Mouse (Mus musculus) lung, postnatal 4 days (tissue): ENCODE measurements around the gene Prkcsh.

Source experiments
- DNase-seq, 2 experiments: peaks; one replicate each; pipeline ENCODE4 v3.0.0; 2021

Prkcsh gene

GRCm38 (mm10) chr9:22002194-22003162 is at the start of gene Prkcsh, which contains the start of gene Ccdc151:
Gene Prkcsh (plus strand): TSS chr9:22002806.
Gene Ccdc151 (minus strand): TSS chr9:22002634.
- DNase-seq, result peak; percentile 99 to 100

DNA sequence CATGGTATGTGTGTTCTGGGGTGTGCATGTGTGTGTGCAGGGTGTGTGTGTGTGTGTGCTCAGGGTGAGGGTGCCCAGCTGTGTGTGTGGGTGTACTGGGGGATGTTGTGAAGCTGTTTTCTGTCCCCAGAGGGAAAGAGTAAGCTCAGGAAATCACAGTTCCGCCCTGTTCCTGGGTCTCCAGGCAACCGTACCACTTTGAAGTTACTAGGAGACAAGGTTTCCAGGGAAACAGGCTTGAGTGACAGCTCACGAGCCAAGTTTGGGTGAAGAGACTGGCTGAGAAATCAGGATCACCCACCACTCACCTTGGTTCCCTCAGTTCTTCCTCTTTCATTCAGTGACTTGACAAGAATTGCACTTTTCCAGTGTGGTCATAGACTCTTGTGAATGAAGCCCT is 49.0 kb upstream of the Prkcsh start:
- no peak for DNase-seq

GRCm38 (mm10) chr9:21954635-21955034 is 48.0 kb upstream of the Prkcsh start:
- no peak for DNase-seq

DNA sequence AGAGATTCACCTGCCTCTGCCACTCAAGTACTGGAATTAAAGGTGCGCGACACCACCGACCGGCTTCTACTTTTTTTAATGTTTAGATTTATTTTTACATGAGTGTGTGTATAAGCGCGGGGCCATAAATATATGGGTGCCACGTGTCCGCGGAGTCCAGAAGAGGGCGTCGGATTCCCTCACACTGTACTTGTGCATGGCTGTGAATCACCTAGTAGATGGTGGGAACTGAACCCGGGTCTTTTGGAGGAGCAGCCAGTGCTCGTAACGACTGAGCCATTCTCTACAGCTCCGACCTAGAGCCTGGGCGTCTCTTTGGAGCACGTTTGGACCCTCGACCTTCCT is 47.4 kb upstream of the Prkcsh start:
- DNase-seq, result no peak

DNA sequence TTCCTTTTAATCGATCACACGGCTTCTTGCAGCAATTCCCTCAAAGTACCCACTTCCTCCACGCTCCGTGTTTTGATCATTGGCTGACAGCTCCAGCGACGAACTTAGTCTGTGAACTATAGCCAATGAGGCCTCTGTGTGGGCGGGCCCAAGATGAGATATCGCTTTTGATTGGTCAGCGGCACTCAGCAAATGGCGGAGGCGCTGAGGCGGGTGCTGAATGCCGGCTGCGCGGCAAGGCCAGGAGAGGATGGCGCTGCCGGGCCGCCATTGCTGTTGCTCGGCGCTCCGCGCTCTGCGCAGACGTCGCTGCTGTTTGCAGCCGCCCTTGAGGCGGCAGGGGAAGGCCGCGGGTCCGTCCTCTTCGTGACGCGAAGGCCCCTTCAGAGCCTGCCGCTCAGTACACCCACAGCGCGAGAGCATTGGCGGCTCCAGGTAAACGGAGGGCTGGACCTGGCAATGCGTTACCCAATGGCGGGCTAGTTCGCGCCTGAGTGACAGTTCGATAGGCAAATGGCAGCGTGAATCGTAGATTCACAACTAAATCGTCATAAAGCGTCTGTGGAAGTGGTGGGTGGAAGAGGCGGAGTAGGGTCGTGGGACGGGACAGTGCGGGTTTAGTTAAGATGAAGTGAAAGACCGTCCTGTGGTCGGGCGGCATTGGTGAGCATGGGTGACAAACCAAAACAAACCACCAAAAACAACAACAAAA is 46.9 kb upstream of the Prkcsh start, which contains the start of gene Swsap1:
Swsap1 (plus strand) TSS at position 186 of the 712 bp plus-strand sequence.
- peak; percentile 98 to 99 for DNase-seq

DNA sequence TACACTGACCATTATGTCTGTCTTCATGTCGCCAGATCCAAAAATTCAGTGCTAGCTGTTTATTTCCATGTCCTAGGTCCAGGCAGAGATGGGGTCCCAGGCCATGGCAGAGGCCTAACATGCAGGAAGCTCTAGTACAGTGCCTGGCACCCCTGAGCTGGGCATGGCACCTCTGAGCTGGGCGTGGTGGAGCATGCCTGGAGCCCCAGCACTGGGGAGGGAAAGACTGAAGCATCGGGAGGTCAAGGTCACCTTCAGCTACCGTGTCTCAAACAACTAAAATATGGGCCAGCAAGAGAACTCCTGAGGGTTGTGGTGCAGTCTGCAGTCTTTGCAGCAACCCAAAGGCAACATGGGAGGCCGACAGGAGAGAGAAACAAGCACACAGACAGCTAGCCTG is 44.2 kb upstream of the Prkcsh start:
- DNase-seq, result no peak

- DNase-seq, result peak in 1 of 2 experiments; percentile 21
Measured at GRCm38 (mm10) chr9:21959244-21959643, 43.4 kb upstream of the Prkcsh start.

DNA sequence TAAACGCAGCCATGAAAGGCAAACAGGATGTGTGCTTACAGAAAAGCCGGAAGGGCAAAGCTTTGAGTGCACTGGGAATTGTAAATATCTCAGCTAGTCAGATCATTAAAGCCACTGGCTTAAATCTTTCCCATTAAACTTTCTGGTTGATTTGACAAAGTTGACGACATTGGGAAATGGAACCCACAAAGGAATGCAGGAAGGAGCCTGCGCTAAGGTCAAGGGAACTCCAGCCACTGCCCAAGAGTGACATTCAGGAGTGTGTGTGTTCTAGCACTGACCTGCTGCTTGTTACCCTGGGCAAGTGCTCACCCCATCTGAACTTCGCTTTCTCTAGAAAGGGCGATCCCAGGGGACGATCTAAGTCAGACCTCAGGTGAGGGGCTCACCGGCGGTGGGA is 42.5 kb upstream of the Prkcsh start:
- no peak for DNase-seq

- peak; percentile 56 to 61 for DNase-seq
Measured at GRCm38 (mm10) chr9:21960558-21961208, 41.9 kb upstream of the Prkcsh start.

DNA sequence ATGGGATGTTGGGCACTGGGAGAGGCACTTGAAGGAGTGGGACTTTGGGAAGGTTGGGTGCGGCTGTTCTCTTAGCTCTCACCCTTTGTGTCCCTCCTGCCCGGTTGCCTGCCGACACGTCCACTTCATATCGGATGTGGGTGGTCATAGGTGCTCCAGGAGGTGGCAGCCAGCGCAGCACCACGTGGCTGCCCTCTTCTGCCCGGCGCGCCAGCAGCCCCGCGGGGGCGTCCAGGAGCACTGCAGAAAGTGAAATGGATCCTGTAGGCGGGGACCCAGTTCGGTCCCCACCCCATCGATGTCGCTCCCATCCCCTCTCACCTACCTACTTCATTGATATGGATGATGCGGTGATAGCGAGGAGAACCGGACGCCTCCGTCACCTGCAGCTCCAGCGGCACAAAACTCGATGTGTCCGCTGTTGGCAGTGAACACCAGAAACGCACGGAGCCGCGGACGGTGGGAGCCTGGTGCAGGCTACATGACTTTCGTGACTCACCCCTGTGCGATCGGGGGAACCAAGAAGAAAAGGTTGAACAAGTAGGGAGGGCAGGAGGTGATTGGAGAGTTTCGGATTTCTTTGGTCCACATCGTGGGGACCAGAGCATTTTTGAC is 41.1 kb upstream of the Prkcsh start:
- DNase-seq, result peak in 1 of 2 experiments; percentile 42

GRCm38 (mm10) chr9:21962010-21962409 is 40.6 kb upstream of the Prkcsh start:
- DNase-seq, result no peak

- peak; percentile 76 to 85 for DNase-seq
Measured at GRCm38 (mm10) chr9:21962416-21963059, 40.1 kb upstream of the Prkcsh start.

- DNase-seq, result peak; percentile 55 to 78
Measured at GRCm38 (mm10) chr9:21963417-21963816, 39.2 kb upstream of the Prkcsh start, which contains the start of gene Epor. Gene Epor (minus strand): TSS chr9:21963506.

DNA sequence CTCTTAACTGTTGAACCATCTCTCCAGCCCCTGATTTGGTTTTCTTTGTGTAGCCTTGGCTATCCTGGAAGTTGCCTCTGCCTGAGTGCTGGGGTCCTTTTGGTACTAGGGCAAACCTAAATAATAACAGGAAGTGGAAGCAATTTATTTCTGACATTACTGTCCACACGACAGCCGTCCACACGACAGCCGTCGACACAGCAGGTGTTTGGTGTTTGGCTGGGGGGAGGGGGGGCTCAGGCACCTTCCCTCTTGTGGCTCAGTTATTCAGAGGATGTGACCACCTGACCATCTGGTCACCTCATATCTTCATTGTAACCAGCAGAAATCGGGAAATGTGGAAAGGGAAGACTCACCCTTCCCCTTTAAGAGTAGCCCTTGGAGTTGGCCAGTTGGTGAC is 33.7 kb upstream of the Prkcsh start:
- no peak for DNase-seq

GRCm38 (mm10) chr9:21969304-21969703 is 33.3 kb upstream of the Prkcsh start:
- DNase-seq, result no peak

GRCm38 (mm10) chr9:21976626-21977175 is 25.9 kb upstream of the Prkcsh start:
- no peak for DNase-seq

DNA sequence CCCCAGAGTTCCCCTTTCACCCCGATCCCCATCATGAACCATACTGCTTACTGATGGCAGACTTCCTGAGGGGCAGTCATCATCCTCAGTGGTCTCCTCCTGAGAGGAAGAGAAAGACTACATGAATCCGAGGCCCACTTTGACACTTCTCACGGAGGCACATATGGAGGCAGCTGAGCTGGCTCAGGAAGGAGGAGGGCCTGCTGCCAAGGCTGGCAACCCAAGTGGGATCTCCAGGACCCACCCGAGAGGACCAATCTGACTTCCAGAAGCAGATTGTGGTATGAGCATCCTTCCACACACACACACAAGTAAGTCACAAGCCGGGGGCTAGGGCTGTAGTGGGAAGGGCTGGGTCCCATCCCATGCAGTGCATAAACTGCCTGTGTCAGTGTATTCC is 25.3 kb upstream of the Prkcsh start:
- no peak for DNase-seq

- DNase-seq, result peak in 1 of 2 experiments; percentile 53
Measured at GRCm38 (mm10) chr9:21977972-21978371, 24.6 kb upstream of the Prkcsh start.

- DNase-seq, result no peak
Measured at GRCm38 (mm10) chr9:21978398-21979128, 24.0 kb upstream of the Prkcsh start.

DNA sequence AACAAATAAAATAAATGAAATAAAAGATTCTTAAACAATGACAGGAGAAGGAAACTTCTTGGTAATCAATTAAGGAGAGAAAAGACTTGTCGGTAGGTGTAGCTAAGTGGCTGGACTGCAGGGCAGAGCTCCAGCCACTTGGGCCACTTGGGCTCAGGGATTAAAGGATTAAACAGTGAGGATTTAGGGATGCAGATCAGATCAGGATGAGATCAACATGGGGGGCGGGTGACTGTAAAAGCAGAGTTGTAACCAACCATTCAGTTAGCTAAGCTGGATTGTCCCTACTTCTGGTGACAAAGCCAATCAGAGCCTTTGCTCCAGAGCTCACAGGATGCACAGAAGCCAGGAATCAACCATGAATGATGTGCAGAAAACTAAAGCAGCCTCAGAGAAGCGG is 18.7 kb upstream of the Prkcsh start:
- DNase-seq, result no peak
